9 mouse cellular contexts compared by ENCODE assay signal in the genomic region with DNA sequence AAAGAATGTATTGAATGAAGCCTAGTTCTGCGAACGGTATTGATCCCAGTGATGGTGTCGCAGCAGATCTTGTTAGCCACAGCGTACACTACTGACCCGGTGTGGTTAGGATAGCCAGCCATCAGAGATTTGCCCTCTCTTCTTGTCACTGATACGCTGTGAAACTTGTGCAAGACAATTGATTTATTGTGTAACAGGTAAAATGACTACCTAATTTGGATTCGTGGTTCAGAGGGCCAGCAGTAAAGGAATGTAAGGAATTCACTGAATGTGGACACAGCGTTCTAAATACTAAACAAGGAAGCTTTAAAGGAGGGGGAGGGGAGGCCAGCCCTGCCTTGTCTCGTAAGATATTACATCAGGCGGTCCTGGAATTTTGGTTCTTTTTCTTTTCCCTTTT.
DNase-seq lines count a peak whose midpoint lies in the region; ATAC-seq and TF ChIP-seq lines count a peak whose summit lies in the region.
"Had no signal": no experiment of that assay in that cellular context is flagged by ENCODE, and none has a peak within 500 bp of the region (broad histone marks: within the 10 kb centered on the region; RNA-seq: fewer than 3 reads in every experiment).

No protein-coding gene starts in this region.

- no peak overlapping the region for H3K9ac ChIP-seq in hindbrain, postnatal 0 days (replicated peaks; ENCODE audit: low read length)
- no peak overlapping the region for H3K9ac ChIP-seq in ES-E14 (ENCODE audit: insufficient read depth, low read depth, low read length, poor library complexity, severe bottlenecking)
- no peak overlapping the region for H3K9ac ChIP-seq in liver, embryonic 16.5 days (ENCODE audit: low read depth, low read length)

- in situ Hi-C loops in ES-E14 (cut with MboI; ENCODE audit: low sequenced_read_pairs in 2 of 2, unreplicated experiment in 2 of 2) = no loop called here

- H3K4me1 ChIP-seq in hindbrain, embryonic 10.5 days (replicated peaks) = peaks cover 36% of the 10 kb centered on the region
- peaks cover 4% of the 10 kb centered on the region; the same call in 1 of the 2 replicates for H3K4me1 ChIP-seq in hindbrain, postnatal 0 days (ENCODE audit: insufficient read depth, low read length)
- peaks cover 15 to 17% of the 10 kb centered on the region in 2 experiments for H3K4me1 ChIP-seq in ES-E14 (ENCODE audit: control insufficient read depth in 2 of 2, insufficient read depth in 2 of 2, low read length in 2 of 2, poor library complexity in 1 of 2)
- peaks cover 41% of the 10 kb centered on the region for H3K4me1 ChIP-seq in embryonic facial prominence, embryonic 10.5 days
- H3K4me1 ChIP-seq in liver, embryonic 16.5 days (ENCODE audit: control insufficient read depth, low read depth, low read length) = no peaks in the 10 kb centered on the region; the same call in 1 of the 2 replicates
- H3K4me1 ChIP-seq in limb, embryonic 10.5 days = peaks cover 20% of the 10 kb centered on the region

- ATAC-seq in hindbrain, postnatal 0 days = no peak
- ATAC-seq in liver, embryonic 16.5 days (ENCODE audit: low read depth) = peak; percentile 86

- H3K4me2 ChIP-seq in hindbrain, postnatal 0 days (ENCODE audit: low read depth, low read length) = no peak overlapping the region
- H3K4me2 ChIP-seq in liver, embryonic 16.5 days (ENCODE audit: low read depth, low read length) = no peak overlapping the region

- H3K9me3 ChIP-seq in hindbrain, embryonic 10.5 days = no peaks in the 10 kb centered on the region
- H3K9me3 ChIP-seq in hindbrain, postnatal 0 days (ENCODE audit: low read length) = no peaks in the 10 kb centered on the region
- no peaks in the 10 kb centered on the region for H3K9me3 ChIP-seq in ES-E14 (ENCODE audit: control insufficient read depth, insufficient read depth, low read depth, low read length)
- H3K9me3 ChIP-seq in embryonic facial prominence, embryonic 10.5 days = no peaks in the 10 kb centered on the region
- no peaks in the 10 kb centered on the region for H3K9me3 ChIP-seq in liver, embryonic 16.5 days (replicated peaks; ENCODE audit: control insufficient read depth, low read length)
- no peaks in the 10 kb centered on the region for H3K9me3 ChIP-seq in limb, embryonic 10.5 days (replicated peaks)

- no peaks in the 10 kb centered on the region for H3K36me3 ChIP-seq in hindbrain, embryonic 10.5 days
- no peaks in the 10 kb centered on the region for H3K36me3 ChIP-seq in hindbrain, postnatal 0 days (ENCODE audit: insufficient read depth, low read length)
- H3K36me3 ChIP-seq in ES-E14 (ENCODE audit: control insufficient read depth, insufficient read depth, low read length, poor library complexity, severe bottlenecking) = no peaks in the 10 kb centered on the region
- H3K36me3 ChIP-seq in embryonic facial prominence, embryonic 10.5 days (replicated peaks) = no peaks in the 10 kb centered on the region
- H3K36me3 ChIP-seq in liver, embryonic 16.5 days (ENCODE audit: control insufficient read depth, insufficient read depth) = no peaks in the 10 kb centered on the region
- no peaks in the 10 kb centered on the region for H3K36me3 ChIP-seq in limb, embryonic 10.5 days

- H3K4me3 ChIP-seq in hindbrain, embryonic 10.5 days = no peak overlapping the region
- H3K4me3 ChIP-seq in hindbrain, postnatal 0 days (ENCODE audit: low read length) = no peak overlapping the region
- H3K4me3 ChIP-seq in ES-E14 (ENCODE audit: insufficient read depth in 1 of 2, low read depth in 1 of 2, low read length in 2 of 2, poor library complexity in 1 of 2, severe bottlenecking in 1 of 2) = no peak overlapping the region
- no peak overlapping the region for H3K4me3 ChIP-seq in embryonic facial prominence, embryonic 10.5 days
- no peak overlapping the region for H3K4me3 ChIP-seq in liver, embryonic 16.5 days (ENCODE audit: low read depth, low read length)
- H3K4me3 ChIP-seq in limb, embryonic 10.5 days = no peak overlapping the region

- no peak for TF ChIP-seq CTCF in hindbrain, postnatal 0 days (IDR thresholded peaks at IDR 0.05; ENCODE audit: low read depth)

- H3K27me3 ChIP-seq in hindbrain, embryonic 10.5 days (ENCODE audit: insufficient read depth, poor library complexity, severe bottlenecking) = no peaks in the 10 kb centered on the region
- H3K27me3 ChIP-seq in hindbrain, postnatal 0 days (ENCODE audit: insufficient read depth, low read length) = no peaks in the 10 kb centered on the region
- no peaks in the 10 kb centered on the region for H3K27me3 ChIP-seq in embryonic facial prominence, embryonic 10.5 days (replicated peaks; ENCODE audit: low read depth, poor library complexity, severe bottlenecking)
- no peaks in the 10 kb centered on the region for H3K27me3 ChIP-seq in liver, embryonic 16.5 days (ENCODE audit: control insufficient read depth, insufficient read depth, low read depth, low read length)
- H3K27me3 ChIP-seq in limb, embryonic 10.5 days (ENCODE audit: low read depth, poor library complexity, severe bottlenecking) = no peaks in the 10 kb centered on the region

- 14% methylated on average over 10 of the region's 10 CpGs for WGBS in hindbrain, embryonic 10.5 days
- WGBS in hindbrain, postnatal 0 days = 38% methylated on average over 10 of the region's 10 CpGs
- 11% methylated on average over 10 of the region's 10 CpGs for WGBS in embryonic facial prominence, embryonic 10.5 days
- 50% methylated on average over 10 of the region's 10 CpGs for WGBS in liver, embryonic 16.5 days (ENCODE audit: insufficient replicate concordance)
- 48% methylated on average over 10 of the region's 10 CpGs for WGBS in limb, embryonic 10.5 days

- no peak for DNase-seq in hindbrain, embryonic 10.5 days (ENCODE audit: low spot score)
- DNase-seq in hindbrain, postnatal 0 days (ENCODE audit: low spot score) = no peak
- no peak for DNase-seq in ES-E14 (ENCODE audit: low read depth, low spot score)
- DNase-seq in embryonic facial prominence, embryonic 10.5 days (ENCODE audit: low spot score) = peak; percentile 38
- DNase-seq in limb, embryonic 10.5 days (ENCODE audit: low spot score) = no peak
- DNase-seq in urinary bladder, postnatal 14 days (ENCODE audit: low spot score) = no peak
- DNase-seq in frontal cortex, postnatal 25 days (ENCODE audit: low spot score in 2 of 2) = no peak
- DNase-seq: right cerebral cortex, postnatal 25 days had no signal

- peak overlapping the region; percentile 29; the same call in 1 of the 2 replicates for H3K27ac ChIP-seq in hindbrain, embryonic 10.5 days
- no peak overlapping the region for H3K27ac ChIP-seq in hindbrain, postnatal 0 days
- peak overlapping the region; percentile 64; the same call in 1 of the 2 replicates for H3K27ac ChIP-seq in ES-E14 (ENCODE audit: insufficient read depth, low read depth, low read length, poor library complexity, severe bottlenecking)
- no peak overlapping the region; the same call in 1 of the 2 replicates for H3K27ac ChIP-seq in embryonic facial prominence, embryonic 10.5 days (replicated peaks)
- H3K27ac ChIP-seq in liver, embryonic 16.5 days (ENCODE audit: low read length) = no peak overlapping the region
- H3K27ac ChIP-seq in limb, embryonic 10.5 days = no peak overlapping the region

TF ChIP-seq in ES-E14, 5 proteins besides CTCF, POLR2A, EP300 and RAD21:
- TF ChIP-seq CHD2 (IDR thresholded peaks at IDR 0.05; ENCODE audit: low read depth, low read length) (peak; percentile 55), ZC3H11A (IDR thresholded peaks at IDR 0.05; ENCODE audit: borderline replicate concordance, low read depth, low read length) (no peak), MAFK (IDR thresholded peaks at IDR 0.05; ENCODE audit: insufficient read depth, low read depth, low read length) (no peak), ZNF384 (IDR thresholded peaks at IDR 0.05; ENCODE audit: low read depth, low read length) (no peak)

Comparison
In these comparisons a context has a peak if more than half of its experiments do, and no peak if none do; other contexts are left out.
1. H3K27ac ChIP-seq: peak in hindbrain, embryonic 10.5 days (single experiment) and ES-E14 (single experiment); none in hindbrain, postnatal 0 days (single experiment), embryonic facial prominence, embryonic 10.5 days (single experiment), liver, embryonic 16.5 days (single experiment) and limb, embryonic 10.5 days (single experiment).